Mouse (Mus musculus): ENCODE data around the gene Camsap1. TPM values are rescaled to one million over a fixed set of nuclear protein-coding genes. Genes with fewer than 3 reads are reported as not detected.

Gene Camsap1
- polyA plus RNA-seq (2017; shearing (Covaris generic)): 16.7 TPM

DNA sequence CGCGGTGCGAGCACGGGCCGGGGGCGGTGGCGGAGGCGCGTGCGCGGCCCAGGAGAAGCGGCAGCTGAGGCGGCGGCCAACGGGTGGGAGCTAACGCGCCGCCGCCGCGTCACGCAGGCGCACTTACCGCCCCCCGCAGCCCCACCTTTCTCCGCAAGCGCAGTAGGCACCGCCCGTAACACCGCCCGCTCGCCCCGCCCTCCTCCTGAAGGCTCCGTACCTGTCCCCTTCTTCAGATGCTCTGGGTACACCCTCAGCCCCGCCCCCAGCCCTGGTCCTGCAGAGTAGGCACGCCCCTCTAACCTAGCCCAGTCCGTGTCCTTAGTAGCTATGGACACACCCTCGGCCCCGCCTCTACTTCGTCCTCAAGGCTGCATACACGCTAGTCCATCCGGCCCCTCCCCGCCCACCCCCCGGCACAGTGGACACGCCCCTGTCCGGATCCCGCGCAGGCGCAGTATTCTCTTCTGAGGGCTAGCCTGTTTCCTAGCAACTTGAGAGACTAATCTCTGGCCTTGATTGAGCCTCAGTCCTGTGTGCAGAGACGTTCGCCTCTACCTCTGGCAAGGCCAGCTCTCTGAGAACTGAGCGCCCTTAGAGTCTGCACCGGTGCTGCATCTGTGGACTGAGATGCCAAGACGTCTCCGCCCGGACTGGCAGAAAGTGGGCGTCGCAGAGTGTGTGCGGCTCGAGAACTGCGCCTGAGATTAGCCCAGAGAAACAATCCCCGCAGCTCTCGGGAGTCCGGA is at the start of gene Camsap1:
TSS of gene Camsap1 (minus strand) at position 124 of the 749 bp plus-strand sequence.

GRCm38 (mm10) chr2:26021561-26022257 is 38.6 kb upstream of the Camsap1 start, which contains the start of gene Ubac1:
Gene Ubac1, minus strand, starts transcription at chr2:26021747.

Other genes with a start within 250 kb of the Camsap1 start
- gene Obp2b, start 246.3 kb downstream of the Camsap1 start, polyA plus RNA-seq (2017; shearing (Covaris generic)): not detected
- gene Lcn3, start 217.7 kb downstream of the Camsap1 start, polyA plus RNA-seq (2017; shearing (Covaris generic)): not detected
- gene Lcn11, start 206.3 kb downstream of the Camsap1 start, polyA plus RNA-seq (2017; shearing (Covaris generic)): not detected
- gene Gm13539, start 201.0 kb downstream of the Camsap1 start, polyA plus RNA-seq (2017; shearing (Covaris generic)): not detected
- 0.73 TPM for gene Glt6d1, start 167.4 kb downstream of the Camsap1 start, polyA plus RNA-seq (2017; shearing (Covaris generic))
- gene Lcn9, start 160.1 kb downstream of the Camsap1 start, polyA plus RNA-seq (2017; shearing (Covaris generic)): not detected
- not detected for gene Sohlh1, start 136.0 kb downstream of the Camsap1 start, polyA plus RNA-seq (2017; shearing (Covaris generic))
- 0.15 TPM for gene Kcnt1, start 119.5 kb downstream of the Camsap1 start, polyA plus RNA-seq (2017; shearing (Covaris generic))
- 56.5 TPM for gene Ubac1, start 38.5 kb upstream of the Camsap1 start, polyA plus RNA-seq (2017; shearing (Covaris generic))
- 2.2 TPM for gene Nacc2, start 139.9 kb upstream of the Camsap1 start, polyA plus RNA-seq (2017; shearing (Covaris generic))
- gene Lhx3, start 225.0 kb upstream of the Camsap1 start, polyA plus RNA-seq (2017; shearing (Covaris generic)): not detected